Mouse (Mus musculus): ENCODE results near the gene Prkce.

The Prkce gene

DNA sequence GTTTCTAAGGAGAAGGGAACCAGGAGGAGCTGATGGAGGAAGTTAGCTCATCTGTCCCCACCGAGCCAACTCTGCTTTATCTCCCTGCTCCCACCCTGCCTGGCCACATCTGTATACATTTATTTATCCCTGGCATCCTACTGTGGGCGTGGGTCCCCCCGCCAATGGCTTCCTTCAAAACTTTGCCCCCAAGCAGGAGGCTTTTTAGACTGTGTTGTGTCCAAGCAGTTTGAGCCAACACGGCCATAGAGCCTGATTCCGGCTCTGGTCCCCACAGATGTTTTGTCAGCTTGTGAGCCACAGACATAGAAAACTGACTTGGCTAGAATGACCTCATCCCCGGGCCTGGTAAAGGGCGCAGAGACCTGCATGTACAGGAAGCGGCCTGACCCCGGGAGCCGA is 89.1 kb downstream of the Prkce start:
- DNase-seq (ENCODE audit: low read depth, low spot score), result no peak

DNA sequence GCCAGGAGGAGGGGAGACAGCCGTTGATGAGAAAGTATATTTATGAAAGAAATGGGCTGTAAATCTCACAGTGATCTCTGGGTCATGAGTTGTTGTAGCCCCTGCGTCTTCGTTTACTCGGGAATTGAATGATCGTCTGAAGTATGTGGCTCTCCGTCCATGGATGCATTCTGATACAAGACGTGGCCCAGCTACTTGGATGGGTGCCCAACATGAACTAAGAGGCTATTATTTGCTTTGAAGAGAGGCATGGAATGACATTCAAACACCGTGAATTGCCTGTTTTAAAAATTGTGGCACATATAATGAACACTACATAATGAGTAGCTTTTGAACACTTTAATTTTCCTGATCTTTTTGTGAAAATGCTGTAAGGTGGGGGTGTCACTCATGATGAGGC is 93.5 kb downstream of the Prkce start:
- DNase-seq (ENCODE audit: low read depth, low spot score), result no peak

- no peak for DNase-seq (ENCODE audit: low read depth, low spot score)
Measured at GRCm38 (mm10) chr17:86263985-86264649, 96.5 kb downstream of the Prkce start.

DNA sequence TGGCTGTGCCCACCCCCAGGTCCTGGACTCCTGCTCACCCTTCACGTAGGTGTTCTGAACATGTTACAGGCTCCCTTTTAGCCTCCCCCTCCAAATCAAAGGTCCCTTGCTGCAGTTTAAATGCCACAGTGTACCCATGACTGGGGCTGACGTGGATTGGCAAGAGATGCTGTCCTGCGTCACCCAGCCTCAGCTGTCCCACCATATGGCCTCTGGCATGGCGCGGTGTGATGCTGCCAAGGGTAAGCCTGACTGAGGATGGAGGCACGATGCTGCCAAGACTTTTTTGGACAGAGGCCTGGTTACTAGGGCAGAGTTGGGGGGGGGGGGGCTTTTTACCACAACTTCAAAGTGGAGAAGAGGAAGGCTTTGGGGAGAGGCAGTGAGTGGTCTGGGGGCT is 98.5 kb downstream of the Prkce start:
- DNase-seq (ENCODE audit: low read depth, low spot score), result no peak

DNA sequence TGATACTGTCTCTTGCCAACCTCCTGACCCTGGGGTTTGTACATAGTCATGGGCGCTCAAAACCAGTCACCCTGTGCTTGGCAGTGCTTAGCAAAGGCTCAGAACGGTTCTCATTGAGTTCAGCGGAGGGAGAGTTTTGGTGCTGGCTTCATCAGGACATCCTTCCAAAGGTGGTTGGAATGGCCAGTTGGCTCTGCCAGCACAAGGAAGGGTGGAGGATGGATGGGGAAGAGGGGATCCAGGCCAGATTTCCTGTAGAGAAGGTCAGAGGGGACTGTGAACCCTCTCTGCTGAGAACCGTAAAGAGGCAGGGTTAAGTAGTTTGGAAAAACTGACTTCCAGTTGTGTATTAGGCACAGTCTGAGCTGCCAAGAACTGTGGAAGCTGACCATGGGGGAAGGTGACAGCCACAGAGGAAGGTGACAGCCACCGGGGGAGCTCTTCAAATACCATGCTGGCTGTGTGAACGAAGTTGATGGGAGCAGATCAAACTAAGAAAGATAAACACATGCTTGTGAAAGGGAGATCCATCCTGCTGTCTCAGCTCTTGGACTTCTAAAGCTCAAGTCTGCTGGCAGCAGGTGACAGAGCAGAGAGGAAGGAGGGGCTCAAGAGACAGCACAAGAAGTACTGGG is 99.7 kb downstream of the Prkce start:
- no peak for DNase-seq (ENCODE audit: low read depth, low spot score)

GRCm38 (mm10) chr17:86269639-86270038 is 102.1 kb downstream of the Prkce start:
- DNase-seq (ENCODE audit: low read depth, low spot score), result no peak

- no peak for DNase-seq (ENCODE audit: low read depth, low spot score)
Measured at GRCm38 (mm10) chr17:86270523-86270922, 102.9 kb downstream of the Prkce start.

- no peak for DNase-seq (ENCODE audit: low read depth, low spot score)
Measured at GRCm38 (mm10) chr17:86271277-86271676, 103.7 kb downstream of the Prkce start.

DNA sequence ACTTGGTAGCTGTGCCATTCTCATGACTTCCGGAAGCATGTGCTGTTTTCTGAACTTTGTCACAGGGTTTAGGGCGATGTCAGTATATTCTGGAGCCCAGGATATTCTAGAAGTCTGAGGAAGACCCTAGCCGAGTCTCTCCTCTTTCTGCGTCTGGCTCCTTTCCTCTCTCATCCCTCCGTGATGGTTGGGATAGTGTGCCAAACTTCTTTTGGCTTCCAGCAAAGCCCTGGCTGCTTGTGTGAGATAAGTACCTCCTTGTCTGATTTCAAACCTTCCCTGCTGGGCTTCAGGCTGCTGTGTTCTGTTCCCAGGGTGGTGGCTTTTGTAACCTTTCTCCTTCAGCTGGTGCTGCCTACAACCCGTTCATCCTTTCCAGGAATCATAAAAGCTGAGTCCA is 105.4 kb downstream of the Prkce start:
- no peak for DNase-seq (ENCODE audit: low read depth, low spot score)

DNA sequence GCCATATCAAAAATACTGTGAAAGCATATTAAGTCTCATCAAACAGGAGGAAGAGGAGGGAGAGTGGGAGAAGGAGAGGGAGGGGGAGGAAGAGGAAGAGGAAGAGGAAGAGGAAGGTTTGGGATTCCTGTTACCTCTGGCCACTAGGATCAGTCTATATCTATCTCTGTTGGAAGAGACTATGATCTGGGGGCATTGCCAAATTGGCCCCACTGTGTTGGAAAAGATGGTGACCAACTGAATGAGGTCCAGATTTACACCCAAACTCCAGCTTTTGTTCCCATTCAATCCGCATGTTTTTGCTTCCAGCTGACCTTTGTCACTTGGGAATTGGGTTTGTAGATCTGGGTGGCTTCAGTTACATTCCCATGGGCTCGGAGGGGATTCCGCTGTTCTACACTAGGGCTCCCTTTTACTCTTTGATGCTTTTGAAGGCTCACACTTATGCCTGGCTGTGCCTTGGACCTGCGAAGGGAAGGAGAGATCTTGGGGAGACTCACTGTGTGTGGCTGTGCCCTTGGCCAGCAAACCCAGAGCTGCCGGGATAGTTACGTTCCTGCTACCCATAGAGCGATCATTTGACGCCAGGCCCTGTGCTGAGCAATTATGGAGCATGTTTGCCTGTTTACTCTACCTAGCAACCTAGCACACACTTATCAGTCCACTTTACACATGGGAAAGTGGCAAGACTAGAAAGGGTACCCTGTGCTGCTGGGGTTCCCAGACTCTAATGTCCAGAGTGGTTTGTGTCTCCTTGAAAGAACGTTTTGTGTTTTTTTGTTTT is 106.2 kb downstream of the Prkce start:
- no peak for DNase-seq (ENCODE audit: low read depth, low spot score)

GRCm38 (mm10) chr17:86274350-86274744 is 106.8 kb downstream of the Prkce start:
- DNase-seq (ENCODE audit: low read depth, low spot score), result no peak

DNA sequence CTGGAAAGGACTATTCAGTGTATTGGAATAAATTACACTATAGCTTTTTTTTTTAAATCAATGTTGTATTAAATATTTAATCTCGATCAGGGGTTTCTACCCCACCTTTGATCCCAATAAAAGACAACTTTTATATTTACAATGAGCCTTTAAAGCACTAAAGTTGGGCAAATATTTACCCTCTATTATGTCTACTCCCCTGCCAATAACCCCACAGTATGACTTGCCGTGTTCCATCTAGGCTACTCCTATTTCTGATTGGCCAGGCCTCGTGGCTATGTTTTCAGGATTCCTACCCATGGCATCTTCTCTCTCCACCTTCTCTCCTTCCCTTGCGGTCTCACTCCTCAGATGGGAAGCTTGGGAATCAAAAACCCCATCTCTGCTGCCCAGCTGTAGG is 108.8 kb downstream of the Prkce start:
- DNase-seq (ENCODE audit: low read depth, low spot score), result no peak

- DNase-seq (ENCODE audit: low read depth, low spot score), result no peak
Measured at GRCm38 (mm10) chr17:86277032-86277798, 109.6 kb downstream of the Prkce start.

GRCm38 (mm10) chr17:86277999-86278526 is 110.5 kb downstream of the Prkce start:
- no peak for DNase-seq (ENCODE audit: low read depth, low spot score)

DNA sequence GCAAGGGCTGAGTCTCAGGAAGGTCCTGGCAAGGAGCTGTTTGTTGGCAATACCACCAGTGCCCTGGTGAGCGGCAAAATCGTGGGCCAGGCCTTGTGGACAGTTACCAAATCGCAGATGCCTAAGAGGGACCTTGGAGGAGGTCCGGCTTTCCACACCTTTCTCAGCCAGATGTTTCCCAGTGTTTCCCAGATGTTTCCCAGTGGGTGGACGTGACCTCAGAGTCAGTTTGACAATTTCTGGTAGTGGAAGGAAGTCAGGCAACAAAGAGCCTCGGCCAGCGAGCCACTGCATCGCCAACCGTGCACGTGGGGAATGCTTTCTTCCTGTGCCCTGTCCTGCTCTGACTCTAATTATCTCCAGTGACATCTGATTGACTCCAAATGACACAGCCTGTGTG is 112.2 kb downstream of the Prkce start:
- no peak for DNase-seq (ENCODE audit: low read depth, low spot score)

DNA sequence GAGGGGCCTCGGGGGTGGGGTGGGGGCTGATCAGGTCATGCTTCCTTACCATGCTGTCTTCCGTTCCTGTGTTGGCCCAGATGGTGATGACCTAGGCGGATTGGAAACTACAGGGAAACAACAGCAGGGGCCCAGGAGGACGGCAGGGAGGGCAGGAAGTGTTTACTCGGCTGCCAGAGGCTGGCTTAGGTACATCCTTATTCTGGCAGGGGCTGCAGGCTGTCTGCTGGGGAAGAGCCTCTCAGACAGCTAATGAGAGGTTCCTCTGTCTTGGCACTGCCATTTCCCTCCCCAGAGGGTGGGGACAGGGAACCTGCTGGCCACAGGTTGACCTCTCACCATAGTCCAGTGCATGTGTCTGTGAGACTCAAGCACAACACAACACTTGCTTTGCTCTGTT is 116.2 kb downstream of the Prkce start:
- no peak for DNase-seq (ENCODE audit: low read depth, low spot score)

DNA sequence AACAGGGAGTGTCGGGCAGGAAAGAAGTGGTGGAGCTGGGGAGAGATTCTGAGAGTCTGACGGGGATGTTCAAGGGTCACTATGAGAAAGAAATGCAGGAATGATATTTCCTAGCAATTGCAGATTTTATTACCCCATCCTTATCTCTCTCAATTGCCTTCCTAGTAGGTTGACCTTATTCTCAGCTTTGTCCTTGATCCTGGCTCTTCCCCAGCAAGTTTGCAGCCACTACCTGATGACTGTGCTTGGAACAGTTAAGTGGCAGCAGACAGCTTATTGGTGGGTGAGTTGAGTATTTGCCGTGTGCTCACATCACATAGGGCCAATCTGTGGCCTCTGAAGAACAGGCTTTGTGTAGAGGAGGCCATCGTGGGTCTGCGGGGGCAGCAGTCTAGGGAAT is 117.5 kb downstream of the Prkce start:
- no peak for DNase-seq (ENCODE audit: low read depth, low spot score)

DNA sequence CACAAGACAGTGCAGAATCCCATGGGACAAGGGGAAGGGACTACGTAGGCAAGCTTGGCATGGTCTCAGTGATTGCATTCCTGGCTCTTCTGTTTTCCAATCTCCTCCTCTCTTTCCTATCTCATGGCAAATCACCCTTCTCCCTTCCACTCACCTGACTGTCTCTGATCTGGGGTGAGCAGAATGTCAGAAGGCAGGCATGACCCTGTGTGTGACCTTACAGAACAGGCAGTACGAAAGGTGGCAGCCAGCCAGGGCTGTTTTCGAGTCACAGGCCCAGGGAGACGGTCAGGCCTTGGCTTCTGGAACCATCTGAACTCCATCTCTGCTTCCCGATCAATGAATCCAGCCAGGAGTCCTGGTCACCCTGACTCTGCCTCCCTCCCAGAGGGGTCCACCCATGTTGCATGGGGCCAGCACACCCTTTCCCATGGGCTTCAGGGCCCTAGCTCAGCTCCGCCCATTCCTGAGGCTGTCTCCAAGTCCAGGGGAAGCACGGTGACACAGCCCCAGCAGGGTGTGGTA is 119.2 kb downstream of the Prkce start:
- DNase-seq (ENCODE audit: low read depth, low spot score), result no peak

DNA sequence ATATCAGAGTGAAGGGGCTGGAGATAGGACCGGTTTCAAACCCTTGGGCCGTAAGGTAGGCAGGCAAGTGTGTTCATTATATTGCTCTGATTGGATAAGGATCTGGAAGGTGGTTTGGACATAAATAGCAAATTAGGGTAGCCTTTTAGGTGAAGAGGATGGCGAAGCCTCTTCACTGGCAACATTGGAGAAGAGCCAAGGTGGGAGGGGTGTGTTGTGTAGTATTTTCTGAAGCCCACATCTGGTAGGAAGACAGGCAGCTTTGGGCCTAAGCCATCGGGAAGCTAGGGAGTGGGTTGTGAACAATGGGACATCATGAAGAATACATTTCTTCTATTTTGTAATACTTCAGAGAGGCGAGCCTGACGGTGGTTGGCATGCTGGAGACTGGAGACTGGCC is 125.1 kb downstream of the Prkce start:
- DNase-seq (ENCODE audit: low read depth, low spot score), result no peak

DNA sequence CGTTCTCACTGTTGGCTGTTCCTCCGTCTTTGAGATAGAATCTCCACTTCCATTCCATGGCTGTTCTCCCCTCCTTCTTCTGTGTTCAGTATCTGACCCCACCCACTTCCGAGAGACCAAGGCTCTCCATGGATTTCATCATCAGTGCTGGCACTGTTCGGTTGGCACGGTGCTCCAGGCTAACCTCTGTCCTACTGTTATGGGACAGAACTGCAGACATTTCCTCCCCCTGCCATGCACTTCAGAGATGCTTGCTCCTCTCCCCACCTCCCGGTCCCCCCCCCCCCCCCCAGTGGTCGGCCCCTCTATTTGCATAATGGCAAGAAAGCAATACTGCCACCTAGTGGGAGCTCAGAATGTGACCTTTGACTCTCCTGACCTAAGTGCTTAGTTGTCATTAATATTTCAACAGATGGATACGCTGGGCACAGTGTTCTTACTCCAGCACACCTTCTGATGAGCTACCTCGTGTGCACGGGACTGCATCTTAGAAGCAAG is 125.7 kb downstream of the Prkce start:
- DNase-seq (ENCODE audit: low read depth, low spot score), result no peak

DNA sequence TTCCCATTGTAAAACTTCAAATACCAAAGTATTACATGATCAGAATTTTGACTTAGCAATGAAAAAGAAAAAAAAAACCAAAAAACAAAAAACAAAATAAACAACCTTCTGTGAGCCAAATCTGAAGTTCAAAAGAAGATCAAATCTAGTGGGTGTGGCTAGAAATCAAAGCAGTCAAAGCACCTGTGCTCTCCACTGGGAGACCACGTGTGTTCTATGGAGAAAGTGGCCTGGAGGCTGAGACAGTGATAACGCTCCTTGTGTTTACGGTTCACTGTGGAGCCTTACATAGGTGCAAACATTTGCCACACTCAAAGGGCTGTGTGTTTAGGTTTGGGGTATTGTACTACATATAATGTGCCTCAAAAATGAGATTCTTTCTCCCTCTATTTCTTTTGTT is 132.0 kb downstream of the Prkce start:
- DNase-seq (ENCODE audit: low read depth, low spot score), result no peak
